Mouse (Mus musculus) forebrain, embryonic 13.5 days (tissue): ENCODE measurements around the gene Fgfr1op. TPM values are rescaled to one million over a fixed set of nuclear protein-coding genes. Genes with fewer than 3 reads are reported as not detected.
"Not testable (repeated sequence)": the region's sequence is repeated elsewhere in the genome, so short reads cannot be mapped to it uniquely, and the experiment has no call there.

Source experiments
- ATAC-seq: fragments of 200-750 bp; cut with Nextera tagmentation; 2 replicates; pipeline ENCODE4 v1.8.0; 2017
- H3K27ac ChIP-seq: fragments of 300-500 bp; sonication (generic); 2 replicates; pipeline ENCODE4 v1.5.1; 2015; ENCODE audit warnings: inconsistent platforms, mild to moderate bottlenecking, moderate library complexity
- H3K27me3 ChIP-seq: fragments of 300-500 bp; sonication (generic); 2 replicates; pipeline ENCODE4 v1.6.1; 2015; ENCODE audit warnings: mild to moderate bottlenecking, inconsistent platforms
- H3K36me3 ChIP-seq: fragments of 300-500 bp; sonication (generic); 2 replicates; pipeline ENCODE4 v1.6.1; 2015; ENCODE audit warnings: mild to moderate bottlenecking, inconsistent platforms; ENCODE audit not compliant: poor library complexity, severe bottlenecking
- H3K4me1 ChIP-seq: fragments of 300-500 bp; sonication (generic); 2 replicates; pipeline ENCODE4 v1.6.1; 2015; ENCODE audit warnings: inconsistent platforms
- H3K4me2 ChIP-seq: fragments of 300-500 bp; sonication (generic); 2 replicates; pipeline ENCODE4 v1.6.1; 2015; ENCODE audit warnings: inconsistent platforms, mild to moderate bottlenecking, moderate library complexity
- H3K4me3 ChIP-seq: fragments of 300-500 bp; sonication (generic); 2 replicates; pipeline ENCODE4 v1.5.1; 2015; ENCODE audit warnings: mild to moderate bottlenecking, inconsistent platforms
- H3K9ac ChIP-seq: fragments of 300-500 bp; sonication (generic); 2 replicates; pipeline ENCODE4 v1.6.1; 2015; ENCODE audit warnings: mild to moderate bottlenecking, inconsistent platforms
- H3K9me3 ChIP-seq: fragments of 300-500 bp; sonication (generic); replicated peaks from 2 replicates; pipeline ENCODE4 v1.6.1; 2016; ENCODE audit warnings: inconsistent platforms
- WGBS: fragments of 180-500 bp; shearing (Covaris S2); methylation state at CpG from one replicate; pipeline ENCODE4 v1.1.7; 2015; 5-methylcytosine and 5-hydroxymethylcytosine counted together
- polyA plus RNA-seq: library from polyadenylated mRNA; unstranded; fragments of >200 nt; fragmentation: Nextera tagmentation; extraction: Ambion mirVana; gene quantifications from 2 replicates; pipeline ENCODE4 v1.2.1, GENCODE M21; 2015

Fgfr1op gene
- polyA plus RNA-seq, 1 experiment from 2014 or later: 28.8 TPM

- no peaks in the 10 kb centered on the region for H3K9me3 ChIP-seq
- H3K27me3 ChIP-seq: no peaks in the 10 kb centered on the region
- no peak overlapping the region for H3K4me3 ChIP-seq
- H3K4me2 ChIP-seq: no peak overlapping the region
- H3K4me1 ChIP-seq: no peaks in the 10 kb centered on the region
- 94% methylated on average over 5 of the region's 5 CpGs for WGBS
- ATAC-seq: no peak
- H3K36me3 ChIP-seq: peaks cover 78% of the 10 kb centered on the region
- no peak overlapping the region for H3K9ac ChIP-seq
- H3K27ac ChIP-seq: no peak overlapping the region
These were observed 18.5 kb downstream of the Fgfr1op start for GRCm38 (mm10) chr17:8183815-8184214.

GRCm38 (mm10) chr17:8184217-8184616, 18.9 kb downstream of the Fgfr1op start:
- whole genome bisulfite sequencing: 91% methylated on average over 7 of the region's 7 CpGs
- no peaks in the 10 kb centered on the region for H3K27me3 ChIP-seq
- H3K9ac ChIP-seq: no peak overlapping the region
- peaks cover 79% of the 10 kb centered on the region for H3K36me3 ChIP-seq
- H3K9me3 ChIP-seq: no peaks in the 10 kb centered on the region
- no peaks in the 10 kb centered on the region for H3K4me1 ChIP-seq
- no peak overlapping the region for H3K27ac ChIP-seq
- H3K4me3 ChIP-seq: no peak overlapping the region
- no peak overlapping the region for H3K4me2 ChIP-seq
- no peak for ATAC-seq

- no peak overlapping the region for H3K27ac ChIP-seq
- H3K4me3 ChIP-seq: no peak overlapping the region
- H3K9ac ChIP-seq: no peak overlapping the region
- H3K4me2 ChIP-seq: no peak overlapping the region
- WGBS: 90% methylated on average over 8 of the region's 8 CpGs
- ATAC-seq: no peak
- H3K4me1 ChIP-seq: no peaks in the 10 kb centered on the region
- H3K27me3 ChIP-seq: no peaks in the 10 kb centered on the region
- H3K36me3 ChIP-seq: peaks cover 74% of the 10 kb centered on the region
- no peaks in the 10 kb centered on the region for H3K9me3 ChIP-seq
These were observed 28.4 kb downstream of the Fgfr1op start for GRCm38 (mm10) chr17:8193678-8194077.

- H3K36me3 ChIP-seq: peaks cover 56% of the 10 kb centered on the region
- ATAC-seq: no peak
- H3K4me2 ChIP-seq: no peak overlapping the region
- WGBS: 94% methylated on average over 8 of the region's 8 CpGs
- no peaks in the 10 kb centered on the region for H3K9me3 ChIP-seq
- no peak overlapping the region for H3K9ac ChIP-seq
- H3K4me3 ChIP-seq: no peak overlapping the region
- no peaks in the 10 kb centered on the region for H3K27me3 ChIP-seq
- no peaks in the 10 kb centered on the region for H3K4me1 ChIP-seq
- no peak overlapping the region for H3K27ac ChIP-seq
These were observed 30.5 kb downstream of the Fgfr1op start for GRCm38 (mm10) chr17:8195685-8196376.

GRCm38 (mm10) chr17:8197652-8198051, 32.4 kb downstream of the Fgfr1op start:
- Histone ChIP-seq H3K9ac (no peak overlapping the region), H3K4me2 (no peak overlapping the region), H3K36me3 (peaks cover 46% of the 10 kb centered on the region), H3K4me3 (no peak overlapping the region), H3K27ac (no peak overlapping the region), H3K27me3 (no peaks in the 10 kb centered on the region), H3K4me1 (no peaks in the 10 kb centered on the region), H3K9me3 (no peaks in the 10 kb centered on the region)
- ATAC-seq: no peak
- WGBS: 76% methylated on average over 3 of the region's 3 CpGs

GRCm38 (mm10) chr17:8199067-8199935, 34.0 kb downstream of the Fgfr1op start:
- Histone ChIP-seq H3K4me3 (no peak overlapping the region), H3K36me3 (peaks cover 31% of the 10 kb centered on the region), H3K9me3 (no peaks in the 10 kb centered on the region), H3K27ac (no peak overlapping the region), H3K27me3 (no peaks in the 10 kb centered on the region), H3K4me1 (no peaks in the 10 kb centered on the region), H3K4me2 (no peak overlapping the region), H3K9ac (no peak overlapping the region)
- ATAC-seq: no peak
- WGBS: 91% methylated on average over 11 of the region's 11 CpGs

- Histone ChIP-seq H3K9ac (no peak overlapping the region), H3K27ac (no peak overlapping the region), H3K4me2 (no peak overlapping the region), H3K27me3 (no peaks in the 10 kb centered on the region), H3K36me3 (peaks cover 24% of the 10 kb centered on the region), H3K4me1 (no peaks in the 10 kb centered on the region), H3K9me3 (no peaks in the 10 kb centered on the region), H3K4me3 (no peak overlapping the region)
- WGBS: 81% methylated on average over 1 of the region's 1 CpGs
- ATAC-seq: no peak
These were observed 34.6 kb downstream of the Fgfr1op start for GRCm38 (mm10) chr17:8199936-8200330.

- no peak overlapping the region for H3K4me2 ChIP-seq
- no peak overlapping the region for H3K4me3 ChIP-seq
- 58% methylated on average over 1 of the region's 1 CpGs for WGBS
- no peaks in the 10 kb centered on the region for H3K4me1 ChIP-seq
- H3K36me3 ChIP-seq: no peaks in the 10 kb centered on the region
- ATAC-seq: no peak
- no peaks in the 10 kb centered on the region for H3K9me3 ChIP-seq
- H3K27me3 ChIP-seq: no peaks in the 10 kb centered on the region
- no peak overlapping the region for H3K27ac ChIP-seq
- no peak overlapping the region for H3K9ac ChIP-seq
These were observed 38.2 kb downstream of the Fgfr1op start for GRCm38 (mm10) chr17:8203487-8203886.

GRCm38 (mm10) chr17:8205221-8205631, 39.9 kb downstream of the Fgfr1op start:
- not testable (repeated sequence) for H3K9me3 ChIP-seq, H3K27me3 ChIP-seq, ATAC-seq, H3K4me3 ChIP-seq, H3K36me3 ChIP-seq, H3K4me2 ChIP-seq, H3K4me1 ChIP-seq, H3K9ac ChIP-seq
- peak overlapping the region; percentile 21 for H3K27ac ChIP-seq
- 81% methylated on average over 1 of the region's 1 CpGs for WGBS

GRCm38 (mm10) chr17:8206691-8207090, 41.4 kb downstream of the Fgfr1op start:
- no peaks in the 10 kb centered on the region for H3K4me1 ChIP-seq
- H3K4me2 ChIP-seq: no peak overlapping the region
- no peaks in the 10 kb centered on the region for H3K9me3 ChIP-seq
- no peak for ATAC-seq
- no peaks in the 10 kb centered on the region for H3K27me3 ChIP-seq
- no peak overlapping the region for H3K9ac ChIP-seq
- 91% methylated on average over 5 of the region's 5 CpGs for WGBS
- H3K4me3 ChIP-seq: no peak overlapping the region
- no peaks in the 10 kb centered on the region for H3K36me3 ChIP-seq
- H3K27ac ChIP-seq: no peak overlapping the region

GRCm38 (mm10) chr17:8209696-8210095, 44.4 kb downstream of the Fgfr1op start:
- H3K27me3 ChIP-seq: no peaks in the 10 kb centered on the region
- H3K9ac ChIP-seq: no peak overlapping the region
- H3K9me3 ChIP-seq: no peaks in the 10 kb centered on the region
- H3K4me1 ChIP-seq: no peaks in the 10 kb centered on the region
- H3K4me3 ChIP-seq: no peak overlapping the region
- no peak overlapping the region for H3K4me2 ChIP-seq
- no peak for ATAC-seq
- WGBS: 92% methylated on average over 2 of the region's 2 CpGs
- H3K27ac ChIP-seq: no peak overlapping the region
- no peaks in the 10 kb centered on the region for H3K36me3 ChIP-seq

- ATAC-seq: no peak
These were observed 44.9 kb downstream of the Fgfr1op start for GRCm38 (mm10) chr17:8210170-8210569.

More at GRCm38 (mm10) chr17:8210170-8210569, 44.9 kb downstream of the Fgfr1op start:
- no peaks in the 10 kb centered on the region for H3K9me3 ChIP-seq
- H3K36me3 ChIP-seq: no peaks in the 10 kb centered on the region
- H3K4me1 ChIP-seq: no peaks in the 10 kb centered on the region
- no peak overlapping the region for H3K27ac ChIP-seq
- no peaks in the 10 kb centered on the region for H3K27me3 ChIP-seq
- no peak overlapping the region for H3K4me3 ChIP-seq
- 63% methylated on average over 3 of the region's 3 CpGs for WGBS
- no peak overlapping the region for H3K9ac ChIP-seq
- no peak overlapping the region for H3K4me2 ChIP-seq
